ENCODE assay signal across 8 mouse cellular contexts in genomic region chr5:129008008-129008407, GRCm38 (mm10). TPM values are rescaled to one million over a fixed set of nuclear protein-coding genes. Genes with fewer than 3 reads are reported as not detected.
DNase-seq lines count a peak whose midpoint lies in the region; ATAC-seq and TF ChIP-seq lines count a peak whose summit lies in the region.

No protein-coding gene starts in this region.

- H3K36me3 ChIP-seq in CH12.LX (replicated peaks in 1 of 2; ENCODE audit: control insufficient read depth in 1 of 2, insufficient read depth in 1 of 2, low read length in 1 of 2): peaks cover 0 to 2% of the 10 kb centered on the region in 2 experiments
- no peaks in the 10 kb centered on the region for H3K36me3 ChIP-seq in intestine, postnatal 0 days (ENCODE audit: control insufficient read depth, insufficient read depth)
- H3K36me3 ChIP-seq in midbrain, embryonic 15.5 days (replicated peaks): no peaks in the 10 kb centered on the region

- in situ Hi-C loops in CH12.LX (cut with MboI; ENCODE audit: low pct_ligation_motif_present, low pct_unique_long_range_greater_than_20kb, low sequenced_read_pairs): loop anchor here (25.0 kb wide), 1 partner anchor 1396 kb away; no protein-coding TSS in a partner anchor

- H3K79me2 ChIP-seq in CH12.LX (replicated peaks; ENCODE audit: control insufficient read depth, extremely low read depth, insufficient read depth, poor library complexity, severe bottlenecking): no peaks in the 10 kb centered on the region

- peak overlapping the region; percentile 84 for H3K4me2 ChIP-seq in CH12.LX (ENCODE audit: insufficient read depth, low read depth, poor library complexity, severe bottlenecking)
- H3K4me2 ChIP-seq in intestine, postnatal 0 days (replicated peaks; ENCODE audit: low read depth): peak overlapping the region; percentile 81
- peak overlapping the region; percentile 83 for H3K4me2 ChIP-seq in midbrain, embryonic 15.5 days

- H3K9me3 ChIP-seq in CH12.LX (replicated peaks; ENCODE audit: low read length): no peaks in the 10 kb centered on the region
- no peaks in the 10 kb centered on the region for H3K9me3 ChIP-seq in intestine, postnatal 0 days (ENCODE audit: control insufficient read depth)
- no peaks in the 10 kb centered on the region for H3K9me3 ChIP-seq in midbrain, embryonic 15.5 days

- intact Hi-C loops in gastrocnemius, postnatal 14 days (cut with DNase I; ENCODE audit: low total_unique reads): no loop called here

- peak overlapping the region; percentile 73 for H3K9ac ChIP-seq in CH12.LX (ENCODE audit: insufficient read depth, low read depth)
- H3K9ac ChIP-seq in intestine, postnatal 0 days (ENCODE audit: low read depth, low read length): peak overlapping the region; percentile 57
- peak overlapping the region; percentile 74 for H3K9ac ChIP-seq in midbrain, embryonic 15.5 days

- peak; percentile 48; the same call in 1 of the 2 replicates for ATAC-seq in erythroid progenitor cell, adult 5-6 weeks (replicated peaks; ENCODE audit: low FRiP score, poor library complexity, severe bottlenecking)
- ATAC-seq in intestine, postnatal 0 days: peak; percentile 28
- peak; percentile 56 for ATAC-seq in midbrain, embryonic 15.5 days (replicated peaks)

- TF ChIP-seq EP300 in CH12.LX (IDR thresholded peaks at IDR 0.05; ENCODE audit: low read length): no peak

- H3K4me3 ChIP-seq in CH12.LX (replicated peaks in 1 of 3; ENCODE audit: low read depth in 2 of 3, low read length in 2 of 3, poor library complexity in 1 of 3): peak overlapping the region; percentile 54 to 83 (median 62)
- peak overlapping the region; percentile 66 for H3K4me3 ChIP-seq in intestine, postnatal 0 days (ENCODE audit: low read depth, low read length)
- H3K4me3 ChIP-seq in midbrain, embryonic 15.5 days: peak overlapping the region; percentile 77

- dilution Hi-C loops in CH12.LX (cut with MboI; ENCODE audit: extremely low pct_ligation_motif_present, extremely low pct_unique_long_range_greater_than_20kb, low sequenced_read_pairs): no loop called here

- peak; percentile 18 for DNase-seq in gastrocnemius, adult 18-20 months (ENCODE audit: low spot score)
- no peak for DNase-seq in gastrocnemius, postnatal 14 days
- DNase-seq in CH12.LX (ENCODE audit: extremely low read depth): no peak
- no peak for DNase-seq in urinary bladder, postnatal 4 days (ENCODE audit: low spot score in 2 of 2)
- no peak for DNase-seq in right cerebral cortex, adult 18-20 months

- no peak for TF ChIP-seq RAD21 in CH12.LX (IDR thresholded peaks at IDR 0.05; ENCODE audit: low read depth, low read length)

- WGBS in intestine, postnatal 0 days: 1% methylated on average over 18 of the region's 18 CpGs
- under 1% methylated on average over 18 of the region's 18 CpGs for WGBS in midbrain, embryonic 15.5 days

- no peak overlapping the region for H3K27ac ChIP-seq in CH12.LX (ENCODE audit: insufficient read depth, low read depth)
- no peak overlapping the region for H3K27ac ChIP-seq in intestine, postnatal 0 days (ENCODE audit: low read depth, low read length)
- peak overlapping the region; percentile 64; the same call in 1 of the 2 replicates for H3K27ac ChIP-seq in midbrain, embryonic 15.5 days

- H3K4me1 ChIP-seq in CH12.LX (ENCODE audit: control insufficient read depth in 1 of 2, insufficient read depth in 2 of 2): peaks cover 7 to 28% of the 10 kb centered on the region in 2 experiments
- H3K4me1 ChIP-seq in intestine, postnatal 0 days (replicated peaks; ENCODE audit: control insufficient read depth, insufficient read depth, low read length): no peaks in the 10 kb centered on the region
- H3K4me1 ChIP-seq in midbrain, embryonic 15.5 days: peaks cover 24% of the 10 kb centered on the region

- no peak for TF ChIP-seq POLR2A in CH12.LX (IDR thresholded peaks at IDR 0.05; ENCODE audit: low read depth, low read length)

- H3K27me3 ChIP-seq in CH12.LX (replicated peaks): peaks cover 7% of the 10 kb centered on the region
- H3K27me3 ChIP-seq in intestine, postnatal 0 days (replicated peaks; ENCODE audit: control insufficient read depth, insufficient read depth, low read length): no peaks in the 10 kb centered on the region
- no peaks in the 10 kb centered on the region for H3K27me3 ChIP-seq in midbrain, embryonic 15.5 days (replicated peaks)

- no peak for TF ChIP-seq CTCF in CH12.LX (conservative IDR thresholded peaks at IDR 0.05 in 1 of 2, IDR thresholded peaks at IDR 0.05 in 1 of 2; ENCODE audit: low read depth in 2 of 2, low read length in 2 of 2)
- TF ChIP-seq CTCF in intestine, postnatal 0 days (IDR thresholded peaks at IDR 0.05; ENCODE audit: low read depth): no peak

TF ChIP-seq in CH12.LX, 34 proteins besides CTCF, POLR2A, EP300 and RAD21:
- TF ChIP-seq MAX (IDR thresholded peaks at IDR 0.05; ENCODE audit: low read length) (no peak), SMC3 (IDR thresholded peaks at IDR 0.05; ENCODE audit: low read depth, low read length) (no peak), POLR2AphosphoS2 (IDR thresholded peaks at IDR 0.05; ENCODE audit: low read depth, low read length) (no peak)

RNA-seq across cellular contexts. Expression of gene Stx2, which starts 0.4 kb away (rescaled TPM):
- 1 to 10 TPM; 4.5 to 6.6 TPM for total RNA-seq in gastrocnemius, adult 18-20 months (2021)
- 10 to 100 TPM in 1 of 2 experiments, 1 to 10 TPM in 1; 8.7 to 10.4 TPM for total RNA-seq in gastrocnemius, postnatal 14 days (2021)
- total RNA-seq in CH12.LX (2012; rRNA removed) (3.4 and 5.2 TPM in 2 replicates), CH12.LX (2014; rRNA removed) (0.74 and 1.2 TPM in 2 replicates)
- polyA plus RNA-seq in CH12.LX (2012; ENCODE audit: insufficient read length, low read depth): 1.9 and 2.5 TPM in 2 replicates
- 224 and 258 TPM in 2 replicates for total RNA-seq in erythroid progenitor cell, adult 5-6 weeks (2015; ENCODE audit: low replicate concordance)
- 312 and 368 TPM in 2 replicates for total RNA-seq in erythroid progenitor cell, adult 5-6 weeks (2017; ENCODE audit: low replicate concordance)
- 8.7 and 12.3 TPM in 2 replicates for polyA plus RNA-seq in intestine, postnatal 0 days (2015; fragmentation: Nextera tagmentation; extraction: Ambion mirVana)
- 15.4 and 15.6 TPM in 2 replicates for polyA plus RNA-seq in midbrain, embryonic 15.5 days (2015; fragmentation: Nextera tagmentation; extraction: Ambion mirVana)

RNA-seq across cellular contexts. Expression of gene Ran, which starts 11.9 kb away (rescaled TPM):
- total RNA-seq in gastrocnemius, adult 18-20 months (2021): 10 to 100 TPM; 68.9 to 83.3 TPM
- 10 to 100 TPM; 75.3 to 78.2 TPM for total RNA-seq in gastrocnemius, postnatal 14 days (2021)
- total RNA-seq in CH12.LX (2012; rRNA removed) (847 and 977 TPM in 2 replicates), CH12.LX (2014; rRNA removed) (1,083 and 1,183 TPM in 2 replicates)
- polyA plus RNA-seq in CH12.LX (2012; ENCODE audit: insufficient read length, low read depth): 1,512 and 1,664 TPM in 2 replicates
- 305 and 343 TPM in 2 replicates for total RNA-seq in erythroid progenitor cell, adult 5-6 weeks (2015; ENCODE audit: low replicate concordance)
- 152 and 197 TPM in 2 replicates for total RNA-seq in erythroid progenitor cell, adult 5-6 weeks (2017; ENCODE audit: low replicate concordance)
- 191 and 196 TPM in 2 replicates for polyA plus RNA-seq in intestine, postnatal 0 days (2015; fragmentation: Nextera tagmentation; extraction: Ambion mirVana)
- 342 and 346 TPM in 2 replicates for polyA plus RNA-seq in midbrain, embryonic 15.5 days (2015; fragmentation: Nextera tagmentation; extraction: Ambion mirVana)

RNA-seq across cellular contexts. Expression of gene Rimbp2, which starts 54.7 kb away (rescaled TPM):
- total RNA-seq in gastrocnemius, adult 18-20 months (2021): not detected
- total RNA-seq in gastrocnemius, postnatal 14 days (2021): under 1 TPM in 1 of 2 experiments, not detected in 1; 0.12 TPM
- total RNA-seq in CH12.LX (2012; rRNA removed) (not detected in 2 replicates), CH12.LX (2014; rRNA removed) (not detected in 2 replicates)
- not detected in 2 replicates for polyA plus RNA-seq in CH12.LX (2012; ENCODE audit: insufficient read length, low read depth)
- 1.3 TPM in 1 of 2 replicates, not detected in the other for total RNA-seq in erythroid progenitor cell, adult 5-6 weeks (2015; ENCODE audit: low replicate concordance)
- not detected in 2 replicates for total RNA-seq in erythroid progenitor cell, adult 5-6 weeks (2017; ENCODE audit: low replicate concordance)
- 0.13 and 0.34 TPM in 2 replicates for polyA plus RNA-seq in intestine, postnatal 0 days (2015; fragmentation: Nextera tagmentation; extraction: Ambion mirVana)
- polyA plus RNA-seq in midbrain, embryonic 15.5 days (2015; fragmentation: Nextera tagmentation; extraction: Ambion mirVana): 6.2 and 6.8 TPM in 2 replicates

Comparison
In these comparisons a context has a peak if more than half of its experiments do, and no peak if none do; other contexts are left out.
1. RNA of gene Stx2, which starts 0.4 kb away (total RNA-seq): 224 to 368 TPM in erythroid progenitor cell, adult 5-6 weeks; 8.7 to 10.4 TPM in gastrocnemius, postnatal 14 days, 4.5 to 6.6 TPM in gastrocnemius, adult 18-20 months and 0.74 to 5.2 TPM in CH12.LX; every median in the first group is over 10 times any median in the second.
2. Peak in every context shown above with its lines, with median percentiles within 50 percentile points of each other: H3K4me2 ChIP-seq, H3K4me3 ChIP-seq, H3K9ac ChIP-seq and ATAC-seq.